Mouse (Mus musculus): ENCODE measurements at regions not wholly inside any gene's neighbourhood (a gene's known extent, or its start where the extent isn't known, plus 50 kb on each side); places are given as distances from the start of the nearest gene placed in this dataset.
"Not testable (repeated sequence)": the region's sequence is repeated elsewhere in the genome, so short reads cannot be mapped to it uniquely, and the experiment has no call there.

DNA sequence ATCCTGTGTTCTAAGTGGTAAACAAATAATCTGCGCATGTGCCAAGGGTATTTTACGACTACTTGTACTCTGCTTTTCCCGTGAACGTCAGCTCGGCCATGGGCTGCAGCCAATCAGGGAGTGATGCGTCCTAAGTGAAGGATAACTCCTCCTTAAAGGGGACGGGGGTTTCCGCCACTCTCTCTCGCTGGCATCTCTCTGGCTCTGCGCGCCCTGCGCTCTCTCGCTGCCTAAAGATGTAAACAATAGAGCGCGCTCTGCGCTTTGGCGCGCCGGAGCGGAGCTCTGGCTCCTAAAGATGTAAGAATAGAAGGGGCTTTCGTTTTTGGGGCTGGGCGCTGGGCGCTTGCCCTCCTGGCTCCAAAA lies 137.7 kb downstream of the Zfp619 start:
- ATAC-seq (peak; percentile 87), DNase-seq (ENCODE audit: low spot score) (peak; percentile 65)
- H3K36me3 ChIP-seq (ENCODE audit: control insufficient read depth, insufficient read depth, low read length); H3K9me3 ChIP-seq (replicated peaks; ENCODE audit: control insufficient read depth, low read length); H3K27me3 ChIP-seq (replicated peaks; ENCODE audit: control insufficient read depth, insufficient read depth, low read length); H3K4me1 ChIP-seq (ENCODE audit: control insufficient read depth, insufficient read depth, low read length): not testable (repeated sequence)
- 29% methylated on average over 21 of the region's 23 CpGs for WGBS
- Histone ChIP-seq H3K4me3 (ENCODE audit: low read depth, low read length) (peak overlapping the region; percentile 37), H3K27ac (ENCODE audit: low read depth, low read length) (peak overlapping the region; percentile 85), H3K4me2 (ENCODE audit: low read length) (peak overlapping the region; percentile 65), H3K9ac (ENCODE audit: low read length) (peak overlapping the region; percentile 77)

DNA sequence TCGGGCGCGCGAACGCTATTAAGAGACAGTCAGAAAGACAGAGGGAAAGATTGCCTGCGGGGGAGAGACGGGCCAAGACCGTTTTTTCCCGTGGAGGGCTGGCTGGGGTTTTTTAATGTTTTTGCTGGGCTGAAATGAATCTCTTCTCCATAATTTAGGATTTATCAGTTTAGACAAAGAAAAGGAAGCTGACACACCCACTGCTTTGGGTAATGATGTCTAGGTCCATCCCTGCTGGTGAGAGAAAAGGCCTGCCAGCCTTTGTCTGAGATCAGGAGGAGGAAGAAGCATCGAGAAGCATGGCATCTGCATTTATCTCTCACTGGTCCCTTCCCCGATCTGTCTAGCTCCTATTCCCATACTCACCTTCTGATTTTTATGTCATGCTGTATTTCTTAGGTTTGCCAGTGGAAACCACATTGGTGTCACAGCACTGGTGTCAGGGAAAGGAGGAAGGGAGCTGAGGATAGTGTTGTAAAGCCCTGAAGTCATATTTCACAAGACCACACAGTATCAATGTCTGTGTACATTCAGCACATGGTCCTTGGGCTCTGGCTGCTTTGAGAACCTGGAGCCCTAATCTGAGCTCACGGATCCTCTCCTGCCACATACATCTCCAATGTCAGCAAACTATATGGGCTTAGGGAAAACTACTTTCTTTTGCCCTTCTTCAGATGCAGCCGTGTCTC lies 138.3 kb downstream of the Zfp619 start:
- H3K27me3 ChIP-seq (replicated peaks; ENCODE audit: control insufficient read depth, insufficient read depth, low read length), result no peaks in the 10 kb centered on the region
- peak overlapping the region; percentile 85 for H3K27ac ChIP-seq (ENCODE audit: low read depth, low read length)
- DNase-seq (ENCODE audit: low spot score), result peak; percentile 42
- peak overlapping the region; percentile 77 for H3K9ac ChIP-seq (ENCODE audit: low read length)
- H3K36me3 ChIP-seq (ENCODE audit: control insufficient read depth, insufficient read depth, low read length), result no peaks in the 10 kb centered on the region
- H3K4me1 ChIP-seq (ENCODE audit: control insufficient read depth, insufficient read depth, low read length), result peaks cover 5% of the 10 kb centered on the region; the same call in 1 of the 2 replicates
- peak; percentile 72 for ATAC-seq
- peak overlapping the region; percentile 65 for H3K4me2 ChIP-seq (ENCODE audit: low read length)
- 42% methylated on average over 13 of the region's 13 CpGs for WGBS
- H3K9me3 ChIP-seq (replicated peaks; ENCODE audit: control insufficient read depth, low read length), result no peaks in the 10 kb centered on the region
- H3K4me3 ChIP-seq (ENCODE audit: low read depth, low read length), result peak overlapping the region; percentile 37

DNA sequence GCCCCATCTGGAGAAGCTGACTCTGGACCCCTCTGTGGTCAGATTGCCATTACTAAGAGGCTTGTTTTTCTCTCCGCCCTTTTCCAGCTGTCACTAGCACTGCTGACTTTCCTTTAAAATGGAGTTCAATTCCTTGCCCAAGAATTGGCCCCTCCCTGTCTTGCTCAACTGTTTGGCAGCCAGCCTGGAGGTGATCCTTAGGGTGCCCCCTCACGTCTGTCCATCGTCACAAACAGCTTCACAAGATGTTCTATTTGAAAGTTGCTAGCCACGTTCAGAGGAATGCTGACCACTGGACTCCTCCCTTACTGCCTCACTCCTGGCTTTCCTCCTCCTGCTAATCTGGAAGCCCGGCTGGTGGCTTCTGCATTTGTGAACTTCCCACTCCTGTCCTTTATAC lies 142.0 kb downstream of the Zfp619 start:
- 46% methylated on average over 5 of the region's 5 CpGs for WGBS
- Histone ChIP-seq H3K27me3 (replicated peaks; ENCODE audit: control insufficient read depth, insufficient read depth, low read length) (no peaks in the 10 kb centered on the region), H3K27ac (ENCODE audit: low read depth, low read length) (no peak overlapping the region), H3K4me2 (ENCODE audit: low read length) (no peak overlapping the region), H3K9ac (ENCODE audit: low read length) (no peak overlapping the region), H3K4me1 (ENCODE audit: control insufficient read depth, insufficient read depth, low read length) (peaks cover 5% of the 10 kb centered on the region; the same call in 1 of the 2 replicates), H3K36me3 (ENCODE audit: control insufficient read depth, insufficient read depth, low read length) (no peaks in the 10 kb centered on the region), H3K4me3 (ENCODE audit: low read depth, low read length) (no peak overlapping the region), H3K9me3 (replicated peaks; ENCODE audit: control insufficient read depth, low read length) (no peaks in the 10 kb centered on the region)
- no peak for ATAC-seq
- no peak for DNase-seq (ENCODE audit: low spot score)

DNA sequence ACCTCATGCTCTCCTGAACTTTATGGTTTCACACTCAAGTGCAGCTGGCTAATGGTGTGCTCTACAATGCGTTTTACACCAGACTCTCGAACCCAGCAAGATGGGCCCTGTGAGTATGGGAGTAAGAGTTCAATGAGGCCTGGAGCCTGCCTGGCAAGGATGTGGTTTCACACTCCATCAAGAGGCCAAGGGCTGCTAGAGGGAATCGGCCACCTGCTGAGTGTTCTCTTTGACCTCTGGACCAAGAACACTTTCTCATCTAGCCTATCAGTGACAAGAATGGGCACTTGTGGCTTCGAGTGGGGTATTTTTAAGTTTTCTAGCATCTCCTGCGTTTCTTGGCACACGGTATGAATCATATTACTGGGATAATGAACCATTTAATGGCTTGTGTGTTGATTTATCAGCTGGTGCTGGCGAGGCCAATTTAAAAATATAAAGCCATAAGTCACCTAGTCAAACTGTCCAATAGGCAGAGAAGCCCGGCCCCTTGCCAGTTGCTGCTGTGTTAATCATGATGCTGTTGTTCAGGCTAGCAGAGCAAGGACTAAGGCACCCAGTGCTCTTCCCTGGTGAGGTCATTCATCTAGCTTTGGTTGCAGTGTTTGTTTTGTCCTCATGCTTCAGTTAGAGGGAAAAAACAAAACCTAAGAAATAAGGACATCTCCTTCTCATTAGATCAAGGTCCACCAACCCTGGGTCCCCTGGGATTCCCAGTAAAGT lies 157.7 kb downstream of the Zfp619 start:
- Histone ChIP-seq H3K36me3 (ENCODE audit: control insufficient read depth, insufficient read depth, low read length) (no peaks in the 10 kb centered on the region), H3K4me3 (ENCODE audit: low read depth, low read length) (no peak overlapping the region)
- WGBS, result 84% methylated on average over 8 of the region's 8 CpGs

DNA sequence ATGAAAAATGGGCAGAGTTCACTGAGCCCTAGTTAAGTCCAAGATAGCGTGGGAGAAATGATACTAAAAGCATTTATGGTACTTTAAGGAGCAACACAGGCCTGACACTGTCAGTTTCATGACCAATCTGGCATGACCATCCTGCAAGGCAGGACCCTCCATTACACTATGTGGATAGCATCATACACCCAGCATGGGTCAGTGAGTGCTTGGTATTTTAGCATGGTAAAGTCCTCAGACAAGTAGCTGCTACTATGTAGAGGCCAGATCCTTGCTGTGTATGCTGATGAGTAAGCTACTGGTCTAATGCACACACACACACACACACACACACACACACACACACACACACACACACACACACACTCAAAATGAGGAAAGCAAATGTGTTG lies 158.3 kb downstream of the Zfp619 start:
- Histone ChIP-seq H3K9me3 (replicated peaks; ENCODE audit: control insufficient read depth, low read length) (no peaks in the 10 kb centered on the region), H3K4me3 (ENCODE audit: low read depth, low read length) (no peak overlapping the region), H3K27ac (ENCODE audit: low read depth, low read length) (no peak overlapping the region), H3K27me3 (replicated peaks; ENCODE audit: control insufficient read depth, insufficient read depth, low read length) (no peaks in the 10 kb centered on the region), H3K36me3 (ENCODE audit: control insufficient read depth, insufficient read depth, low read length) (no peaks in the 10 kb centered on the region), H3K9ac (ENCODE audit: low read length) (no peak overlapping the region), H3K4me1 (ENCODE audit: control insufficient read depth, insufficient read depth, low read length) (no peaks in the 10 kb centered on the region), H3K4me2 (ENCODE audit: low read length) (no peak overlapping the region)
- DNase-seq (ENCODE audit: low spot score), result no peak
- 85% methylated on average over 1 of the region's 1 CpGs for WGBS
- no peak for ATAC-seq

More for the DNA sequence above, 157.7 kb downstream of the Zfp619 start:
- Histone ChIP-seq H3K9ac (ENCODE audit: low read length) (no peak overlapping the region), H3K4me1 (ENCODE audit: control insufficient read depth, insufficient read depth, low read length) (no peaks in the 10 kb centered on the region), H3K27me3 (replicated peaks; ENCODE audit: control insufficient read depth, insufficient read depth, low read length) (no peaks in the 10 kb centered on the region), H3K9me3 (replicated peaks; ENCODE audit: control insufficient read depth, low read length) (no peaks in the 10 kb centered on the region), H3K4me2 (ENCODE audit: low read length) (no peak overlapping the region), H3K27ac (ENCODE audit: low read depth, low read length) (no peak overlapping the region)
- DNase-seq (ENCODE audit: low spot score), result no peak
- ATAC-seq, result no peak

DNA sequence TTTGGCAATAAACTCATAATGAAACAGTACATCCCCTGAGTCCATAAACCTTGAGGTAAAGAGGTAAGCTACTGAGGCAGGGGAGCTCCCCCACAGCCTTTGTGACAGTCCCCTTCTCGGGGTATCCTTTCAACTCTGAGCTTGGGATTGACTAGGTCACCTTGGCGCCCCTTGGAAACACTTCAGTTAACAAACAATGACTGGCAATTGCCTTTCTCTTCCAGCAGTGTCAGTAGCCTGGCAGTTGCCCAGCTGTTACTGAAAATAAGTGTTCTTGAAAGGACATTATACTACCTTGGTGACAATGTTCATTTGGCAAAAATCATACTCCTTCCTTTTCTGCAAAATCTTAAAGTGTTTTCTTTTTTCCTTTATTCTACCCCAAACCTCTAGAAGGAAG lies 162.8 kb downstream of the Zfp619 start:
- no peaks in the 10 kb centered on the region for H3K36me3 ChIP-seq (ENCODE audit: control insufficient read depth, insufficient read depth, low read length)
- no peaks in the 10 kb centered on the region for H3K9me3 ChIP-seq (replicated peaks; ENCODE audit: control insufficient read depth, low read length)
- no peak overlapping the region for H3K4me3 ChIP-seq (ENCODE audit: low read depth, low read length)
- no peaks in the 10 kb centered on the region for H3K27me3 ChIP-seq (replicated peaks; ENCODE audit: control insufficient read depth, insufficient read depth, low read length)
- 30% methylated on average over 2 of the region's 2 CpGs for WGBS
- H3K9ac ChIP-seq (ENCODE audit: low read length), result no peak overlapping the region
- no peaks in the 10 kb centered on the region for H3K4me1 ChIP-seq (ENCODE audit: control insufficient read depth, insufficient read depth, low read length)
- DNase-seq (ENCODE audit: low spot score) (no peak), ATAC-seq (no peak)
- H3K4me2 ChIP-seq (ENCODE audit: low read length), result no peak overlapping the region
- H3K27ac ChIP-seq (ENCODE audit: low read depth, low read length), result no peak overlapping the region

DNA sequence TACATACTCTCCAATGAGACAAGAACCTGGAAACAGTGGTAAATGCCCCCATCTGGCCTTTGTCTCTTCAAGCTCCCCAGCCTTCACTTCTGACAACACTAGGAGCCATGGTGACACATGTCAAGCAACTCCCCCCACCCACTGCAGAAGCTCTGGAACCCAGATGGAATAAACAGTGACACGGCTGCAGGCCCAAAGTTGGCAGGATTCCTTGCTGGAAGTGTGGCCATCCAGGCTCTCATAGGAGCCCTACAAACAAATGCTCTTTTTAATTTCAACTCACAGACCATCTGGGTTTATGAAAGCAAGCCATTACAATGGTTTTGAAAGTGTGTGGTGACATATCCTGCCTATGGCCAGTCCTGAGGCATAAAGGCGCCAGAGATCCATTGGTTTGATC lies 179.0 kb downstream of the Zfp619 start:
- DNase-seq (ENCODE audit: low spot score) (no peak), ATAC-seq (no peak)
- Histone ChIP-seq H3K9ac (ENCODE audit: low read length) (no peak overlapping the region), H3K9me3 (replicated peaks; ENCODE audit: control insufficient read depth, low read length) (no peaks in the 10 kb centered on the region), H3K27ac (ENCODE audit: low read depth, low read length) (no peak overlapping the region), H3K4me3 (ENCODE audit: low read depth, low read length) (no peak overlapping the region), H3K36me3 (ENCODE audit: control insufficient read depth, insufficient read depth, low read length) (no peaks in the 10 kb centered on the region), H3K27me3 (replicated peaks; ENCODE audit: control insufficient read depth, insufficient read depth, low read length) (no peaks in the 10 kb centered on the region), H3K4me2 (ENCODE audit: low read length) (no peak overlapping the region), H3K4me1 (ENCODE audit: control insufficient read depth, insufficient read depth, low read length) (no peaks in the 10 kb centered on the region)
- 86% methylated on average over 2 of the region's 2 CpGs for WGBS

DNA sequence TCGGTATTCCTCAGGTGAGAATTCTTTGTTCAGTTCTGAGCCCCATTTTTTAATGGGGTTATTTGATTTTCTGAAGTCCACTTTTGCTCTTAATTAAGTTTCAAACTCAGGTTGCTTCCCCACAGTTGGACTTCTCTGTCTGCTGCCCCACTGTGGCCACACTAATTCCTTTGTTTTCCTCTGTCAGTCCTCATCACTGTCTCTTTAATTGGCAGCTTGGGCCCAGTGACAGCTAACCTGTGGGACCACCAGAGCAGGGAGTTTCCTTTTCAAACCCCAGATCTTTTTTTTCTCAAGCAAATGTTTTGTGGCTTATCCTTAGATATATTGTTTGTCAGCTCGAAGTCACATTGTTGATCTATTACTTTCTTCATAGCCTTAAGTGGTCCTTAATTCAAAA lies 183.9 kb downstream of the Zfp619 start:
- H3K4me3 ChIP-seq (ENCODE audit: low read depth, low read length), result no peak overlapping the region
- H3K27ac ChIP-seq (ENCODE audit: low read depth, low read length), result no peak overlapping the region
- DNase-seq (ENCODE audit: low spot score) (no peak), ATAC-seq (no peak)
- H3K27me3 ChIP-seq (replicated peaks; ENCODE audit: control insufficient read depth, insufficient read depth, low read length), result no peaks in the 10 kb centered on the region
- no peak overlapping the region for H3K4me2 ChIP-seq (ENCODE audit: low read length)
- H3K36me3 ChIP-seq (ENCODE audit: control insufficient read depth, insufficient read depth, low read length), result no peaks in the 10 kb centered on the region
- H3K4me1 ChIP-seq (ENCODE audit: control insufficient read depth, insufficient read depth, low read length), result peaks cover 4% of the 10 kb centered on the region; the same call in 1 of the 2 replicates
- 48% methylated on average over 1 of the region's 2 CpGs for WGBS
- H3K9ac ChIP-seq (ENCODE audit: low read length), result no peak overlapping the region
- H3K9me3 ChIP-seq (replicated peaks; ENCODE audit: control insufficient read depth, low read length), result no peaks in the 10 kb centered on the region
